Mouse (Mus musculus) MEL (cell line): ENCODE measurements at regions not wholly inside any gene's neighbourhood (a gene's known extent, or its start where the extent isn't known, plus 50 kb on each side); places are given as distances from the start of the nearest gene placed in this dataset.

Experiments used
- BHLHE40 ChIP-seq: IDR thresholded peaks from 2 replicates; pipeline ENCODE4 v1.6.1; 2012; ENCODE audit warnings: low read depth, mild to moderate bottlenecking, inconsistent platforms, low read length, improper control_type of control experiment, borderline replicate concordance
- CTCF ChIP-seq, 3 experiments: IDR thresholded peaks in 2 of 3; conservative IDR thresholded peaks in 1 of 3; 2 replicates each; pipeline ENCODE4 v1.5.1; 2011 to 2012; ENCODE audit warnings: low read length in 3 of 3, low read depth in 2 of 3, mild to moderate bottlenecking in 2 of 3, improper control_type of control experiment in 1 of 3, inconsistent platforms in 1 of 3, mixed read lengths in 1 of 3, moderate library complexity in 1 of 3; ENCODE audit not compliant: control insufficient read depth in 1 of 3, insufficient read depth in 1 of 3, poor library complexity in 1 of 3, severe bottlenecking in 1 of 3
- EP300 ChIP-seq, 2 experiments: IDR thresholded peaks; 2 replicates each; pipeline ENCODE4 v1.6.1; 2011; ENCODE audit warnings: improper control_type of control experiment in 2 of 2, low read length in 2 of 2, low read depth in 1 of 2, mild to moderate bottlenecking in 1 of 2
- ETS1 ChIP-seq: IDR thresholded peaks from 2 replicates; pipeline ENCODE4 v1.6.1; 2012; ENCODE audit warnings: low read depth, mild to moderate bottlenecking, inconsistent platforms, low read length, improper control_type of control experiment, moderate library complexity
- HCFC1 ChIP-seq: IDR thresholded peaks from 2 replicates; pipeline ENCODE4 v1.6.1; 2012; ENCODE audit warnings: low read depth, mild to moderate bottlenecking, inconsistent platforms, low read length, improper control_type of control experiment, moderate library complexity
- JUND ChIP-seq: IDR thresholded peaks from 2 replicates; pipeline ENCODE4 v1.6.1; 2011; ENCODE audit warnings: low read depth, mild to moderate bottlenecking, improper control_type of control experiment, low read length
- MAX ChIP-seq: IDR thresholded peaks from 2 replicates; pipeline ENCODE4 v1.6.1; 2011; ENCODE audit warnings: low read length, improper control_type of control experiment
- POLR2A ChIP-seq, 2 experiments: IDR thresholded peaks; 2 replicates each; pipeline ENCODE4 v1.6.1; 2011 to 2012; ENCODE audit warnings: low read length in 2 of 2, mild to moderate bottlenecking in 2 of 2, control low read depth in 1 of 2, improper control_type of control experiment in 1 of 2, low read depth in 1 of 2, moderate library complexity in 1 of 2; ENCODE audit not compliant: control insufficient read depth in 1 of 2, insufficient read depth in 1 of 2, poor library complexity in 1 of 2
- POLR2AphosphoS2 ChIP-seq: IDR thresholded peaks from 2 replicates; pipeline ENCODE4 v1.6.1; 2011; ENCODE audit warnings: low read length, improper control_type of control experiment
- POLR2AphosphoS5 ChIP-seq: IDR thresholded peaks from 2 replicates; pipeline ENCODE4 v1.6.1; 2012; ENCODE audit warnings: low read depth, borderline replicate concordance, mild to moderate bottlenecking, inconsistent platforms, low read length, moderate library complexity, mixed read lengths
- SMC3 ChIP-seq: IDR thresholded peaks from 2 replicates; pipeline ENCODE4 v1.6.1; 2011; ENCODE audit warnings: low read depth, low read length, improper control_type of control experiment

DNA sequence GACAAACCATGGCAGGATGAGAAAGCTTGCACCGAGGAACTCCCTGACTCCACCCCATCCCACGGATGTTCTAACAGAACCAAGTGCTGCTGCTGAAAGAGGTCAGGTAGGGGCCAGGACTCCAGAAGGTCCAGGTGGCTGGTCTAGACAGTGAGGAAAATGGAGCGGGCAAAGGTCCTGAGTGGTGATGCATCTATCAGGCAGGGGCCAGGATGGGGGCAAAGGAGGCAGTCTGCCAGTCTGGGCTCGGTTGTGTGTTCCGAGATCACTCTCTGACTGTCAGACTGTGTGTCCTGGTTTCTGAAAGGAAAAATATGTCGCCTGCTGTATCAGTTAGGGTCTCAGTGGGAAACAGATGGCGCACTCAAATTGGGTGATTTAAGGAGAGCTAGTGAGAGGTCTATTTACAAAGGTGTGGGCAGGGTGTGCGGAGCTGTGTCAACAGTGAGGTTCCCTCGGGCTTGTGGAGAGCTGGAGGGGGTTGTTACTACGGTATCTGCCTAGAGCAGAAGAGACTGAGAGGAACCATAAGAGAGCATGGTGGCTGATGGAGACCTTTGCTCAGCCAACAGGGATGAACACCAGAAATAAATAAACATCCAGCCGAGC is 168.3 kb upstream of the Csf3r start:
- TF ChIP-seq MAX (no peak), BHLHE40 (no peak), CTCF (IDR thresholded peaks at IDR 0.05 in 2 of 3, conservative IDR thresholded peaks at IDR 0.05 in 1 of 3; ENCODE audit: control insufficient read depth in 1 of 3, insufficient read depth in 1 of 3, low read depth in 2 of 3, low read length in 3 of 3, poor library complexity in 1 of 3, severe bottlenecking in 1 of 3) (no peak), ETS1 (no peak), SMC3 (no peak), EP300 (IDR thresholded peaks at IDR 0.05; ENCODE audit: low read depth in 1 of 2, low read length in 2 of 2) (no peak), POLR2A (IDR thresholded peaks at IDR 0.05; ENCODE audit: control insufficient read depth in 1 of 2, insufficient read depth in 1 of 2, low read depth in 1 of 2, low read length in 2 of 2, poor library complexity in 1 of 2) (no peak), JUND (no peak), POLR2AphosphoS2 (no peak), POLR2AphosphoS5 (no peak), HCFC1 (no peak)
